Mouse (Mus musculus) liver, embryonic 11.5 days (tissue): ENCODE measurements around the gene C1ql1. TPM values are rescaled to one million over a fixed set of nuclear protein-coding genes. Genes with fewer than 3 reads are reported as not detected.

ENCODE experiments used
- ATAC-seq: fragments of 200-750 bp; cut with Nextera tagmentation; replicated peaks from 2 replicates; pipeline ENCODE4 v1.8.0; 2017; ENCODE audit warnings: moderate number of reproducible peaks, mild to moderate bottlenecking, moderate TSS enrichment, moderate library complexity; ENCODE audit not compliant: low FRiP score
- DNase-seq: peaks from one replicate; pipeline ENCODE4 v3.0.0-alpha.2; 2017; ENCODE audit warnings: low spot score
- H3K27ac ChIP-seq: fragments of 300-500 bp; sonication (generic); 2 replicates; pipeline ENCODE4 v1.5.1; 2014; ENCODE audit warnings: mild to moderate bottlenecking, low read depth, low read length, control low read depth
- H3K27me3 ChIP-seq: fragments of 300-500 bp; sonication (generic); replicated peaks from 2 replicates; pipeline ENCODE4 v1.6.1; 2014; ENCODE audit warnings: low read length, mixed read lengths; ENCODE audit not compliant: control insufficient read depth, insufficient read depth
- H3K36me3 ChIP-seq: fragments of 300-500 bp; sonication (generic); 2 replicates; pipeline ENCODE4 v1.6.1; 2014; ENCODE audit warnings: mild to moderate bottlenecking, low read length, moderate library complexity, mixed read lengths; ENCODE audit not compliant: control insufficient read depth, insufficient read depth
- H3K4me1 ChIP-seq: fragments of 300-500 bp; sonication (generic); replicated peaks from 2 replicates; pipeline ENCODE4 v1.6.1; 2014; ENCODE audit warnings: low read length, mixed read lengths; ENCODE audit not compliant: control insufficient read depth, insufficient read depth
- H3K4me2 ChIP-seq: fragments of 300-500 bp; sonication (generic); 2 replicates; pipeline ENCODE4 v1.6.1; 2014; ENCODE audit warnings: mild to moderate bottlenecking, control low read depth, moderate library complexity
- H3K4me3 ChIP-seq: fragments of 300-500 bp; sonication (generic); 2 replicates; pipeline ENCODE4 v1.5.1; 2014; ENCODE audit warnings: low read depth, low read length, control low read depth
- H3K9ac ChIP-seq: fragments of 300-500 bp; sonication (generic); 2 replicates; pipeline ENCODE4 v1.6.1; 2014; ENCODE audit warnings: low read depth, low read length, control low read depth
- H3K9me3 ChIP-seq: fragments of 300-500 bp; sonication (generic); 2 replicates; pipeline ENCODE4 v1.6.1; 2016; ENCODE audit warnings: low read length, inconsistent platforms, mixed read lengths; ENCODE audit not compliant: control insufficient read depth
- WGBS: fragments of 180-500 bp; shearing (Covaris S2); extraction: QIAGEN DNeasy Blood & Tissue Kit; methylation state at CpG from one replicate; pipeline ENCODE4 v1.1.7; 2014; 5-methylcytosine and 5-hydroxymethylcytosine counted together
- polyA plus RNA-seq: library from polyadenylated mRNA; unstranded; fragments of >200 nt; fragmentation: Nextera tagmentation; extraction: Ambion mirVana; gene quantifications from 2 replicates; pipeline ENCODE4 v1.2.1, GENCODE M21; 2014

The C1ql1 gene
- polyA plus RNA-seq, 1 experiment from 2014 or later = 0.78 TPM

- Histone ChIP-seq H3K4me1 (peaks cover 5% of the 10 kb centered on the region; the same call in 1 of the 2 replicates), H3K27ac (no peak overlapping the region), H3K27me3 (peaks cover 58% of the 10 kb centered on the region), H3K9me3 (no peaks in the 10 kb centered on the region), H3K4me2 (no peak overlapping the region), H3K9ac (no peak overlapping the region), H3K4me3 (no peak overlapping the region), H3K36me3 (no peaks in the 10 kb centered on the region)
- DNase-seq (no peak), ATAC-seq (no peak)
- WGBS = 32% methylated on average over 6 of the region's 6 CpGs
Observed at GRCm38 (mm10) chr11:102952922-102953321, 6.4 kb upstream of the C1ql1 start.

GRCm38 (mm10) chr11:102948043-102948961, 1.8 kb upstream of the C1ql1 start:
- Histone ChIP-seq H3K9me3 (no peaks in the 10 kb centered on the region), H3K27me3 (peaks cover 92% of the 10 kb centered on the region), H3K27ac (no peak overlapping the region), H3K36me3 (no peaks in the 10 kb centered on the region), H3K4me1 (peaks cover 23% of the 10 kb centered on the region), H3K4me3 (peak overlapping the region; percentile 54), H3K9ac (peak overlapping the region; percentile 45), H3K4me2 (peak overlapping the region; percentile 80)
- WGBS = 2% methylated on average over 51 of the region's 51 CpGs
- no peak for ATAC-seq
- DNase-seq = peak; percentile 55

GRCm38 (mm10) chr11:102946992-102947343, 480 bp upstream of the C1ql1 start:
- Histone ChIP-seq H3K4me1 (peaks cover 23% of the 10 kb centered on the region), H3K9me3 (no peaks in the 10 kb centered on the region), H3K27ac (no peak overlapping the region), H3K36me3 (no peaks in the 10 kb centered on the region), H3K4me2 (peak overlapping the region; percentile 63), H3K4me3 (peak overlapping the region; percentile 44), H3K9ac (no peak overlapping the region), H3K27me3 (peaks cover 100% of the 10 kb centered on the region)
- whole genome bisulfite sequencing = 11% methylated on average over 8 of the region's 8 CpGs
- no peak for DNase-seq
- peak; percentile 21 for ATAC-seq

- H3K4me1 ChIP-seq = peaks cover 33% of the 10 kb centered on the region
- no peak overlapping the region for H3K27ac ChIP-seq
- H3K27me3 ChIP-seq = peaks cover 90% of the 10 kb centered on the region
- H3K9me3 ChIP-seq = no peaks in the 10 kb centered on the region
- H3K36me3 ChIP-seq = no peaks in the 10 kb centered on the region
- H3K4me2 ChIP-seq = peak overlapping the region; percentile 63
- peak overlapping the region; percentile 44 for H3K4me3 ChIP-seq
- 7% methylated on average over 54 of the region's 54 CpGs for WGBS
- DNase-seq (no peak), ATAC-seq (peak; percentile 8; the same call in 1 of the 2 replicates)
- no peak overlapping the region for H3K9ac ChIP-seq
Observed at GRCm38 (mm10) chr11:102945306-102946264, 903 bp downstream of the C1ql1 start.

- no peak for DNase-seq
- no peak for ATAC-seq
- no peak overlapping the region for H3K4me3 ChIP-seq
- no peak overlapping the region for H3K4me2 ChIP-seq
- 42% methylated on average over 6 of the region's 6 CpGs for WGBS
- H3K27me3 ChIP-seq = peaks cover 58% of the 10 kb centered on the region
- no peaks in the 10 kb centered on the region for H3K9me3 ChIP-seq
- no peak overlapping the region for H3K27ac ChIP-seq
- H3K9ac ChIP-seq = no peak overlapping the region
- no peaks in the 10 kb centered on the region for H3K36me3 ChIP-seq
- H3K4me1 ChIP-seq = peaks cover 31% of the 10 kb centered on the region
Observed at GRCm38 (mm10) chr11:102941236-102941635, 5.3 kb downstream of the C1ql1 start.

- no peak overlapping the region for H3K9ac ChIP-seq
- peaks cover 22% of the 10 kb centered on the region for H3K4me1 ChIP-seq
- H3K27ac ChIP-seq = no peak overlapping the region
- DNase-seq = no peak
- no peak for ATAC-seq
- H3K27me3 ChIP-seq = peaks cover 46% of the 10 kb centered on the region
- H3K4me3 ChIP-seq = no peak overlapping the region
- WGBS = 26% methylated on average over 13 of the region's 13 CpGs
- no peaks in the 10 kb centered on the region for H3K9me3 ChIP-seq
- H3K4me2 ChIP-seq = 0 out of 2 replicates have a peak overlapping the region, but pooled peaks have one; percentile 24
- no peaks in the 10 kb centered on the region for H3K36me3 ChIP-seq
Observed at GRCm38 (mm10) chr11:102939024-102939675, 7.3 kb downstream of the C1ql1 start.

GRCm38 (mm10) chr11:102937529-102938182, 8.8 kb downstream of the C1ql1 start:
- DNase-seq (no peak), ATAC-seq (no peak)
- Histone ChIP-seq H3K9ac (no peak overlapping the region), H3K4me3 (no peak overlapping the region), H3K4me2 (no peak overlapping the region), H3K36me3 (no peaks in the 10 kb centered on the region), H3K9me3 (no peaks in the 10 kb centered on the region), H3K27ac (no peak overlapping the region), H3K4me1 (peaks cover 22% of the 10 kb centered on the region), H3K27me3 (peaks cover 35% of the 10 kb centered on the region)
- WGBS = 60% methylated on average over 3 of the region's 3 CpGs

GRCm38 (mm10) chr11:102936272-102936671, 10.2 kb downstream of the C1ql1 start:
- H3K27ac ChIP-seq = no peak overlapping the region
- ATAC-seq = no peak

More at GRCm38 (mm10) chr11:102936272-102936671, 10.2 kb downstream of the C1ql1 start:
- 42% methylated on average over 4 of the region's 4 CpGs for WGBS
- peaks cover 18% of the 10 kb centered on the region for H3K4me1 ChIP-seq
- DNase-seq = no peak
- H3K4me2 ChIP-seq = no peak overlapping the region
- H3K36me3 ChIP-seq = no peaks in the 10 kb centered on the region
- H3K4me3 ChIP-seq = no peak overlapping the region
- H3K9me3 ChIP-seq = no peaks in the 10 kb centered on the region
- H3K9ac ChIP-seq = no peak overlapping the region
- peaks cover 29% of the 10 kb centered on the region for H3K27me3 ChIP-seq
